Mouse (Mus musculus) CH12.LX (cell line): Measurements from ENCODE around the gene 2610318N02Rik. TPM values are rescaled to one million over a fixed set of nuclear protein-coding genes. Genes with fewer than 3 reads are reported as not detected.
A peak's percentile ranks its signal among the peaks of the same experiment; 100 is the strongest.

Experiments used
- DNase-seq: peaks from one replicate; pipeline ENCODE4 v3.0.0-alpha.2; 2013; ENCODE audit errors: extremely low read depth
- H3K27ac ChIP-seq: 2 replicates; pipeline ENCODE4 v1.5.1; 2012; ENCODE audit warnings: low read depth, mild to moderate bottlenecking, control low read depth, moderate library complexity; ENCODE audit not compliant: insufficient read depth
- H3K27me3 ChIP-seq: replicated peaks from 2 replicates; pipeline ENCODE3; 2012; ENCODE audit warnings: inconsistent platforms
- H3K36me3 ChIP-seq, 2 experiments: replicated peaks in 1 of 2; 2 replicates each; pipeline versions ENCODE3 to v1.6.1; 2012; ENCODE audit warnings: inconsistent platforms in 1 of 2, low read length in 1 of 2, mild to moderate bottlenecking in 1 of 2, mixed read lengths in 1 of 2, moderate library complexity in 1 of 2; ENCODE audit not compliant: control insufficient read depth in 1 of 2, insufficient read depth in 1 of 2
- H3K4me1 ChIP-seq, 2 experiments: 2 replicates each; pipeline ENCODE4 v1.6.1; 2012; ENCODE audit warnings: inconsistent platforms in 1 of 2, moderate library complexity in 1 of 2; ENCODE audit not compliant: insufficient read depth in 2 of 2, control insufficient read depth in 1 of 2
- H3K4me2 ChIP-seq: 2 replicates; pipeline ENCODE4 v1.6.1; 2012; ENCODE audit warnings: low read depth, mild to moderate bottlenecking, control low read depth; ENCODE audit not compliant: poor library complexity, insufficient read depth, severe bottlenecking
- H3K4me3 ChIP-seq, 3 experiments: fragments of 150-350 bp in 1 of 3; sonication (generic) in 1 of 3; replicated peaks in 1 of 3; 2 replicates each; pipeline versions ENCODE3 to v1.5.1; 2011 to 2012; ENCODE audit warnings: low read depth in 2 of 3, low read length in 2 of 3, mild to moderate bottlenecking in 2 of 3, moderate library complexity in 2 of 3, control low read depth in 1 of 3, improper control_type of control experiment in 1 of 3, inconsistent platforms in 1 of 3, mixed read lengths in 1 of 3; ENCODE audit not compliant: poor library complexity in 1 of 3
- H3K79me2 ChIP-seq: replicated peaks from 2 replicates; pipeline ENCODE4 v1.6.1; 2012; ENCODE audit warnings: mild to moderate bottlenecking, moderate library complexity; ENCODE audit not compliant: control insufficient read depth, poor library complexity, insufficient read depth, severe bottlenecking; ENCODE audit errors: extremely low read depth
- H3K9ac ChIP-seq: 2 replicates; pipeline ENCODE4 v1.6.1; 2012; ENCODE audit warnings: low read depth, mild to moderate bottlenecking, control low read depth, moderate library complexity; ENCODE audit not compliant: insufficient read depth
- H3K9me3 ChIP-seq: replicated peaks from 2 replicates; pipeline ENCODE3; 2012; ENCODE audit warnings: low read length, inconsistent platforms, mixed read lengths
- BHLHE40 ChIP-seq: IDR thresholded peaks from 2 replicates; pipeline ENCODE4 v1.6.1; 2011; ENCODE audit warnings: mild to moderate bottlenecking, low read depth, low read length, improper control_type of control experiment
- CHD2 ChIP-seq: IDR thresholded peaks from 2 replicates; pipeline ENCODE4 v1.6.1; 2011; ENCODE audit warnings: low read length, improper control_type of control experiment
- EP300 ChIP-seq: IDR thresholded peaks from 2 replicates; pipeline ENCODE4 v1.6.1; 2011; ENCODE audit warnings: low read length, improper control_type of control experiment
- HCFC1 ChIP-seq: IDR thresholded peaks from 2 replicates; pipeline ENCODE4 v1.6.1; 2012; ENCODE audit warnings: low read depth, mild to moderate bottlenecking, inconsistent platforms, low read length, improper control_type of control experiment
- JUN ChIP-seq: IDR thresholded peaks from 2 replicates; pipeline ENCODE4 v1.6.1; 2011; ENCODE audit warnings: low read depth, mild to moderate bottlenecking, low read length, improper control_type of control experiment, moderate library complexity; ENCODE audit not compliant: insufficient read depth
- MAFK ChIP-seq: IDR thresholded peaks from 2 replicates; pipeline ENCODE4 v1.6.1; 2011; ENCODE audit warnings: low read length, improper control_type of control experiment; ENCODE audit not compliant: insufficient replicate concordance
- MEF2A ChIP-seq: IDR thresholded peaks from 2 replicates; pipeline ENCODE4 v1.6.1; 2014; ENCODE audit warnings: low read depth, mild to moderate bottlenecking, inconsistent platforms, low read length, improper control_type of control experiment, borderline replicate concordance
- MYC ChIP-seq: IDR thresholded peaks from 2 replicates; pipeline ENCODE4 v1.6.1; 2011; ENCODE audit warnings: low read depth, mild to moderate bottlenecking, improper control_type of control experiment, low read length
- NELFE ChIP-seq: IDR thresholded peaks from 2 replicates; pipeline ENCODE4 v1.6.1; 2011; ENCODE audit warnings: low read depth, low read length, improper control_type of control experiment
- NRF1 ChIP-seq: IDR thresholded peaks from 2 replicates; pipeline ENCODE4 v1.6.1; 2014; ENCODE audit warnings: low read depth, mild to moderate bottlenecking, inconsistent platforms, low read length, improper control_type of control experiment, moderate library complexity
- POLR2A ChIP-seq: IDR thresholded peaks from 2 replicates; pipeline ENCODE4 v1.6.1; 2011; ENCODE audit warnings: low read depth, mild to moderate bottlenecking, improper control_type of control experiment, low read length
- POLR2AphosphoS2 ChIP-seq: IDR thresholded peaks from 2 replicates; pipeline ENCODE4 v1.6.1; 2011; ENCODE audit warnings: low read depth, low read length, improper control_type of control experiment
- RCOR1 ChIP-seq: conservative IDR thresholded peaks from 2 replicates; pipeline ENCODE4 v1.6.1; 2012; ENCODE audit warnings: low read depth, mild to moderate bottlenecking, inconsistent platforms, low read length, improper control_type of control experiment
- SIN3A ChIP-seq: IDR thresholded peaks from 2 replicates; pipeline ENCODE4 v1.6.1; 2012; ENCODE audit warnings: low read length, improper control_type of control experiment, inconsistent platforms
- ZC3H11A ChIP-seq: IDR thresholded peaks from 2 replicates; pipeline ENCODE4 v1.6.1; 2012; ENCODE audit warnings: low read depth, mild to moderate bottlenecking, inconsistent platforms, low read length, improper control_type of control experiment
- ZNF384 ChIP-seq: IDR thresholded peaks from 2 replicates; pipeline ENCODE4 v1.6.1; 2012; ENCODE audit warnings: low read depth, low read length, improper control_type of control experiment, inconsistent platforms
- dilution Hi-C: fragments of 300-500 bp; cut with MboI; formaldehyde crosslinking; loops from 2 replicates; pipeline ENCODE4 v1.14.3; 2020; ENCODE audit warnings: low sequenced_read_pairs; ENCODE audit not compliant: extremely low pct_unique_long_range_greater_than_20kb, extremely low pct_ligation_motif_present
- in situ Hi-C: fragments of 300-500 bp; cut with MboI; formaldehyde crosslinking; loops from 3 replicates; pipeline ENCODE4 v1.14.3; 2019; ENCODE audit warnings: low sequenced_read_pairs, low pct_ligation_motif_present, low pct_unique_long_range_greater_than_20kb, mixed read lengths
- polyA plus RNA-seq: library from polyadenylated mRNA; unstranded; fragments of >175 nt; gene quantifications from 2 replicates; pipeline ENCODE4 v1.2.1, GENCODE M21; 2012; ENCODE audit warnings: low read depth; ENCODE audit not compliant: insufficient read length
- total RNA-seq, 2 experiments: library from RNA; depleted of rRNA; stranded (reverse); fragments of 300-350 nt in 1 of 2; fragments of >200 nt in 1 of 2; gene quantifications; 2 replicates each; pipeline ENCODE4 v1.2.3; 2012 to 2014

Gene 2610318N02Rik
- total and polyA plus RNA-seq, 3 experiments = 21.0 to 78.4 (median 33.3) TPM

DNA sequence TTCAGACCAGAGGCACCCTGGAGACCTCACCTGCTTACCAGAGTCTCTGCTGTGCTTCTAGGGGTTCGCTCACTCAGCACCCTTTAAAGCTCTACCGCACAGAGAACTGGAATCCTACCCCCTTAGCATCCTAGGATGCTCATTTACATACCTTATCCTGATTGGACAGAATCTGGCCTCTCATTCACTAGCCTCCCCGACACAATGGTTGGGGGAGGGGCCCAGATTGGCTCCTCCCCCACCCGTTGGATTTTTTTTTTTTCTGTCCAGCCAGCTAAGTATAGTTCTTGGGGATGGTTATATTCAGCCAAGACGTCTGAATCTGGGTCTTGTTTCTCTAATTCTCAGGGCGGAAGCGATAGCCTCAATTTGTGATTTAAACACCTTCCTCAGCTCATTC, 19.4 kb upstream of the 2610318N02Rik start, which contains the start of gene Ydjc:
Ydjc (plus strand) TSS at position 283 of the 400 bp plus-strand sequence.
- in situ Hi-C loops = no loop called here
- no peak within 1 kb of the TSS for H3K4me3 ChIP-seq
- TF ChIP-seq JUN (no peak), CHD2 (peak; percentile 41; the same call in 1 of the 2 replicates), ZNF384 (peak; percentile 79), POLR2A (no peak), NRF1 (no peak), POLR2AphosphoS2 (no peak), BHLHE40 (no peak), RCOR1 (no peak), MYC (no peak), MEF2A (no peak), EP300 (no peak)
- TF ChIP-seq, all 38 proteins: peak for 2
- dilution Hi-C loops = no loop called here
- Histone ChIP-seq H3K36me3 (peaks cover 0 to 41% of the 10 kb centered on the region in 2 experiments), H3K9ac (no peak within 1 kb of the TSS), H3K4me2 (no peak within 1 kb of the TSS), H3K27ac (no peak within 1 kb of the TSS), H3K4me1 (peaks cover 7 to 33% of the 10 kb centered on the region in 2 experiments), H3K79me2 (peaks cover 4% of the 10 kb centered on the region; the same call in 1 of the 2 replicates), H3K27me3 (no peaks in the 10 kb centered on the region), H3K9me3 (no peaks in the 10 kb centered on the region)
- DNase-seq = peak; percentile 59

- Histone ChIP-seq H3K4me1 (peaks cover 3 to 9% of the 10 kb centered on the region in 2 experiments), H3K79me2 (no peaks in the 10 kb centered on the region), H3K27me3 (no peaks in the 10 kb centered on the region), H3K9ac (no peak overlapping the region), H3K36me3 (peaks cover 0 to 16% of the 10 kb centered on the region in 2 experiments), H3K4me3 (no peak overlapping the region), H3K4me2 (no peak overlapping the region)
- no peak for DNase-seq
- in situ Hi-C loops (no loop called here), dilution Hi-C loops (no loop called here)
- TF ChIP-seq NELFE (no peak), MAFK (no peak), ZC3H11A (no peak), SIN3A (no peak)
- TF ChIP-seq, all 38 proteins: peak for 0
- no peaks in the 10 kb centered on the region for H3K9me3 ChIP-seq
- no peak overlapping the region for H3K27ac ChIP-seq
Measured at GRCm38 (mm10) chr16:17137355-17137754, 12.4 kb upstream of the 2610318N02Rik start.

DNA sequence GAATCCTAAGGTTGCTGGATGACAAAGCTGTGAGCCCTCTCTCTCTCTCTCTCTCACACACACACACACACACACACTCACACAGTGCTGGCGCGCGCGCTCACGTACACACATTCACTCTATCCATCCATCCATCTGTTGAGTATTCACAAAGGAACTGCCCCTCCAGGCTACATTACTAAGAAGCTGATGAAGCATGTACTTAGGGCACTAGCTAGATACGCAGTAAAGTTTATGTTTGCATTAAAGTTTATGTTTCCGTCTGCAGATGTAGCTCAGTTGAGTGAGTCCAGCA, 7.9 kb upstream of the 2610318N02Rik start:
- H3K27ac ChIP-seq = no peak overlapping the region
- no peaks in the 10 kb centered on the region; the same call in 1 of the 2 replicates for H3K79me2 ChIP-seq
- in situ Hi-C loops (loop anchor here (5.0 kb wide), 2 partner anchors 69 to 149 kb away; partner anchors contain the start of gene Ube2l3), dilution Hi-C loops (no loop called here)
- peaks cover 0 to 14% of the 10 kb centered on the region in 2 experiments for H3K36me3 ChIP-seq
- no peak for TF ChIP-seq HCFC1
- peak; percentile 43; the same call in 1 of the 2 replicates for TF ChIP-seq NRF1
- H3K4me1 ChIP-seq = peaks cover 10 to 26% of the 10 kb centered on the region in 2 experiments
- H3K4me2 ChIP-seq = peak overlapping the region; percentile 82
- no peak for DNase-seq
- no peaks in the 10 kb centered on the region for H3K9me3 ChIP-seq
- peak overlapping the region; percentile 8 to 75 (median 53) for H3K4me3 ChIP-seq
- no peaks in the 10 kb centered on the region for H3K27me3 ChIP-seq
- H3K9ac ChIP-seq = peak overlapping the region; percentile 61
